Mouse (Mus musculus) limb, embryonic 15.5 days (tissue): ENCODE results near the gene Gm4787. TPM values are rescaled to one million over a fixed set of nuclear protein-coding genes. Genes with fewer than 3 reads are reported as not detected.
A peak's percentile ranks its signal among the peaks of the same experiment; 100 is the strongest.
"Not testable (repeated sequence)": the region's sequence is repeated elsewhere in the genome, so short reads cannot be mapped to it uniquely, and the experiment has no call there.

Experiments used
- ATAC-seq: fragments of 200-750 bp; cut with Nextera tagmentation; 2 replicates; pipeline ENCODE4 v1.8.0; 2017; ENCODE audit warnings: low read depth, moderate TSS enrichment; ENCODE audit not compliant: insufficient number of reproducible peaks, low FRiP score, low TSS enrichment
- H3K27ac ChIP-seq: fragments of 300-500 bp; sonication (generic); 2 replicates; pipeline ENCODE4 v1.5.1; 2015; ENCODE audit warnings: moderate library complexity, mild to moderate bottlenecking, inconsistent platforms
- H3K27me3 ChIP-seq: fragments of 300-500 bp; sonication (generic); 2 replicates; pipeline ENCODE4 v1.6.1; 2015; ENCODE audit warnings: inconsistent platforms
- H3K36me3 ChIP-seq: fragments of 300-500 bp; sonication (generic); 2 replicates; pipeline ENCODE4 v1.6.1; 2015; ENCODE audit warnings: inconsistent platforms
- H3K4me1 ChIP-seq: fragments of 300-500 bp; sonication (generic); 2 replicates; pipeline ENCODE4 v1.6.1; 2015; ENCODE audit warnings: inconsistent platforms
- H3K4me2 ChIP-seq: fragments of 300-500 bp; sonication (generic); 2 replicates; pipeline ENCODE4 v1.6.1; 2015; ENCODE audit warnings: mild to moderate bottlenecking, inconsistent platforms
- H3K4me3 ChIP-seq: fragments of 300-500 bp; sonication (generic); 2 replicates; pipeline ENCODE4 v1.5.1; 2015; ENCODE audit warnings: mild to moderate bottlenecking, inconsistent platforms
- H3K9ac ChIP-seq: fragments of 300-500 bp; sonication (generic); 2 replicates; pipeline ENCODE4 v1.6.1; 2015; ENCODE audit warnings: inconsistent platforms
- H3K9me3 ChIP-seq: fragments of 300-500 bp; sonication (generic); 2 replicates; pipeline ENCODE4 v1.6.1; 2016; ENCODE audit warnings: inconsistent platforms
- WGBS: fragments of 180-500 bp; shearing (Covaris S2); methylation state at CpG from one replicate; pipeline ENCODE4 v1.1.7; 2015; 5-methylcytosine and 5-hydroxymethylcytosine counted together
- polyA plus RNA-seq: library from polyadenylated mRNA; unstranded; fragments of >200 nt; fragmentation: Nextera tagmentation; extraction: Ambion mirVana; gene quantifications from 2 replicates; pipeline ENCODE4 v1.2.1, GENCODE M21; 2015

Gm4787 gene
- 0.11 and 0.20 TPM in 2 replicates for polyA plus RNA-seq

DNA sequence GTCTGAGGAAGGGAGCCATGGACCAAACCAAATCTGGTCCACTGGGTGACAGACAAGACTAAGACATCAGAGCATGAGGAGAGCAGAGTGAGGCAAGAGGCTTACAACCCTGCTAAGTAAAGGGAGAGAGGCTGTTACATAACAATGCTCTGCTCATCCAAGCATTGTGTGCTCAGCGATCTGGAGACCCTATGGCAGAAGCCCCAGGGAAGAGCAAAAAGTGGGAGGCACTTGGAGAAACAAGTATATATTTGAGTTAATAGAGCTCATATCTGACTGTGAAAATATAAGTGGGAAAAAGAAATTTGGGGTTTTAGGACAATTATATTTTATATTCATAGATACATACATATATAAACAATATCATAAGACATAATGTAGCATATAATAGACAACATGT is at the start of gene Gm4787:
Gene Gm4787 (minus strand): TSS at position 101 of the 400 bp plus-strand sequence.
- not testable (repeated sequence) for H3K4me1 ChIP-seq, H3K27me3 ChIP-seq, H3K4me3 ChIP-seq, H3K4me2 ChIP-seq, H3K9me3 ChIP-seq, H3K27ac ChIP-seq, H3K36me3 ChIP-seq, H3K9ac ChIP-seq, ATAC-seq
- WGBS: 84% methylated on average over 1 of the region's 1 CpGs

GRCm38 (mm10) chr12:81421846-81422245 is 42.6 kb upstream of the Gm4787 start, which contains the start of gene Adam4:
Gene Adam4 (minus strand): TSS chr12:81421946.
- no peak within 1 kb of the TSS for H3K27ac ChIP-seq
- H3K9me3 ChIP-seq: 0 out of 2 replicates have a peak, but pooled peaks cover under 1% of the 10 kb centered on the region
- 92% methylated on average over 1 of the region's 1 CpGs for WGBS
- no peaks in the 10 kb centered on the region for H3K4me1 ChIP-seq
- H3K27me3 ChIP-seq: no peaks in the 10 kb centered on the region
- ATAC-seq: no peak
- no peak within 1 kb of the TSS for H3K9ac ChIP-seq
- peaks cover 12% of the 10 kb centered on the region; the same call in 1 of the 2 replicates for H3K36me3 ChIP-seq
- no peak within 1 kb of the TSS for H3K4me3 ChIP-seq
- no peak within 1 kb of the TSS for H3K4me2 ChIP-seq

DNA sequence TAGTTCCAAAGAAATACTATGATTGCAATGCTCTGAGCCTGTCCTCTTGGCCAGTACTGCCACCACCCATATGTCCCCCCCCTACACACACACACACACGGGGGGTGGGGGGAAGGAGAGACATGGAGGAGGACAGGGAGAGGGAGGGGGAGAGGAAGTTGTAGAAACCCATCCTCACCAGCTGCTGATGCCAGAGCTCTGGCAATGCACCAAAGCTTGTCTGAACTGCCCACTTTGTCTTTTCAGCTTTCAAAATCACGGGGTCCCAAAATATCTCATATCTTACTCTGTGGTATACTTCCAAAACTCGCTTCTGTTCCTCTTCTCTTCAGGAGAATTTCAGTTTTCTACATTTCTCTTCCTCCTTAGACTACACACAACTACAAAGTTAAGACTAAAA is 33.9 kb upstream of the Gm4787 start:
- no peak overlapping the region for H3K4me2 ChIP-seq
- H3K27ac ChIP-seq: no peak overlapping the region
- no peaks in the 10 kb centered on the region for H3K4me1 ChIP-seq
- no peaks in the 10 kb centered on the region for H3K27me3 ChIP-seq
- 76% methylated on average over 3 of the region's 3 CpGs for WGBS
- H3K9ac ChIP-seq: no peak overlapping the region
- H3K36me3 ChIP-seq: no peaks in the 10 kb centered on the region
- ATAC-seq: no peak
- no peaks in the 10 kb centered on the region for H3K9me3 ChIP-seq
- H3K4me3 ChIP-seq: no peak overlapping the region

DNA sequence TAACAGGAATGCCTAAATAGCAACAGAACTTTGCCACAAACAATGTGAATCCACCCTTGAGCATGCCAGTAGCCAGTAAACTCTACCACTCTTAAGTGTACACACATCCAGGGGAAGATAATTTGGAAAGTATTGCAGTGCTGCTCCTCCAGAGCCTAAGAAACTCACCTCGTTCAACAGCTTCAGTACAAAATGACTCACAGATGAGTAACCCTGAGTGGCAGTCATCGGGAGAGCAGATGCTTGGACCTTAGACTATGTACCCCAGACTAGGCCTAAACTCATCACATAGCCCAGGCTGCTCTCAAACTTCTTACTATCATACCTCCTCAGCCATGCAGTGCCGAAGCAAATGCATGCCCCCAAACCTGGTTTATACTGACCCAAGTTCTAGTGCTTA is 29.7 kb upstream of the Gm4787 start:
- ATAC-seq: no peak

DNA sequence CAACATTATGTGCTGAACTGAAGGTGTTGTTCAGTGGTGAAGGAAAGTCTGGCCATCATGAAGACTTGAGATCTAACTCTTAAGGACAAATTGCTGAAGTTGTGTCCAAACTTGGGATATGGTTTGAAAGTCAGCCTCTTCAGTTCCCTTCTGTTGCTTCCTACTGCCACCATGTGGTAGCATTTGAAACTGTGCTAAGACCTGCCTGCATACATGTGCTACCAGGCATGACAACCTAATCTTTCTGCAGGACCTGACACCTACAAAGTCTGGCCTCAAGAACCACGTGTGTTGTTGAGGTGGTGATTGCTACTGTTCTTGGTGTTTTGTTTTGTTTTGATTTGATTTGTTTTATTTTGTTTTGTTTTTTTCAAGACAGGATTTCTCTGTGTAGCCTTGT is 22.9 kb upstream of the Gm4787 start:
- 28% methylated on average over 1 of the region's 1 CpGs for WGBS
- H3K9me3 ChIP-seq: no peaks in the 10 kb centered on the region
- H3K9ac ChIP-seq: no peak overlapping the region
- no peak overlapping the region for H3K4me2 ChIP-seq
- ATAC-seq: no peak
- no peak overlapping the region for H3K27ac ChIP-seq
- H3K4me3 ChIP-seq: no peak overlapping the region
- no peaks in the 10 kb centered on the region for H3K4me1 ChIP-seq
- H3K36me3 ChIP-seq: no peaks in the 10 kb centered on the region
- H3K27me3 ChIP-seq: no peaks in the 10 kb centered on the region

More for the DNA sequence above, 29.7 kb upstream of the Gm4787 start:
- no peak overlapping the region for H3K9ac ChIP-seq
- no peaks in the 10 kb centered on the region for H3K9me3 ChIP-seq
- no peaks in the 10 kb centered on the region for H3K4me1 ChIP-seq
- H3K27ac ChIP-seq: no peak overlapping the region
- no peaks in the 10 kb centered on the region for H3K36me3 ChIP-seq
- no peaks in the 10 kb centered on the region for H3K27me3 ChIP-seq
- no peak overlapping the region for H3K4me2 ChIP-seq
- 77% methylated on average over 3 of the region's 3 CpGs for WGBS
- H3K4me3 ChIP-seq: no peak overlapping the region

- H3K4me2 ChIP-seq: no peak overlapping the region
- H3K9ac ChIP-seq: no peak overlapping the region
- no peaks in the 10 kb centered on the region for H3K9me3 ChIP-seq
- peaks cover 35% of the 10 kb centered on the region for H3K27me3 ChIP-seq
- peaks cover 18% of the 10 kb centered on the region for H3K4me1 ChIP-seq
- no peak for ATAC-seq
- H3K27ac ChIP-seq: no peak overlapping the region
- H3K36me3 ChIP-seq: no peaks in the 10 kb centered on the region
- H3K4me3 ChIP-seq: peak overlapping the region; percentile 57; the same call in 1 of the 2 replicates
- 66% methylated on average over 5 of the region's 5 CpGs for WGBS
These were observed 45.4 kb downstream of the Gm4787 start for GRCm38 (mm10) chr12:81333841-81334240.

DNA sequence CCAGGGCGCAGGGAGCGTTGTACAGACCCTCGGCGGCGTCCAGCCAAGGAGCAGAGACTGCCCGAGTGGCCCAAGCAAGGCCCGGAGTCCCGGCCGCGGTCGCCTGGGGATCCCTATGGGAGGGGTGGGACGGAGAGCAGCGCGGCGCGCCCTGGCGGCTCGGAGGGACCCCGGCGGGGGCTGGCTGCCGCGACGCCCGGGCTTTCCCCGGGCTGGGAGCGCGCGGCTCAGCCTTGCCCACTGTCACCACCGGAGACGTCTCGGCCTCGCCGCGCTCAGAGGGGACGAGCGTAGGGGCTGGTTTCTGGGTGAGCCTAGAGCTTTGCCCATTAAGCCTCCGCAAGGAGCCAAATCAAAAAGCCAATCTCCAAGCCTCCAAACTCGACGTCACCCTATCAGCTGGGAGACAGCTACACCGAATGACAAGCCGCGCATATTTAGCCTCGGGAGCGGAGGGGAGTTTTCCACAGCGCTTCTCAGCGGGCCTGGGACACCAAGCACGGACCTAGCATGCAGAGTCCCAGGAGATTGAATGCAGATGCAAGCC is 46.3 kb downstream of the Gm4787 start, which contains the start of gene Slc8a3:
Gene Slc8a3 (minus strand): TSS at position 306 of the 547 bp plus-strand sequence.
- H3K27ac ChIP-seq: peak within 1 kb of the TSS; percentile 43; the same call in 1 of the 2 replicates
- no peak; the same call in 1 of the 2 replicates for ATAC-seq
- under 1% methylated on average over 47 of the region's 47 CpGs for WGBS
- H3K36me3 ChIP-seq: no peaks in the 10 kb centered on the region
- peaks cover 35% of the 10 kb centered on the region for H3K27me3 ChIP-seq
- peak within 1 kb of the TSS; percentile 57 for H3K4me3 ChIP-seq
- H3K4me2 ChIP-seq: peak within 1 kb of the TSS; percentile 99
- no peaks in the 10 kb centered on the region for H3K9me3 ChIP-seq
- peaks cover 18% of the 10 kb centered on the region for H3K4me1 ChIP-seq
- H3K9ac ChIP-seq: peak within 1 kb of the TSS; percentile 65

DNA sequence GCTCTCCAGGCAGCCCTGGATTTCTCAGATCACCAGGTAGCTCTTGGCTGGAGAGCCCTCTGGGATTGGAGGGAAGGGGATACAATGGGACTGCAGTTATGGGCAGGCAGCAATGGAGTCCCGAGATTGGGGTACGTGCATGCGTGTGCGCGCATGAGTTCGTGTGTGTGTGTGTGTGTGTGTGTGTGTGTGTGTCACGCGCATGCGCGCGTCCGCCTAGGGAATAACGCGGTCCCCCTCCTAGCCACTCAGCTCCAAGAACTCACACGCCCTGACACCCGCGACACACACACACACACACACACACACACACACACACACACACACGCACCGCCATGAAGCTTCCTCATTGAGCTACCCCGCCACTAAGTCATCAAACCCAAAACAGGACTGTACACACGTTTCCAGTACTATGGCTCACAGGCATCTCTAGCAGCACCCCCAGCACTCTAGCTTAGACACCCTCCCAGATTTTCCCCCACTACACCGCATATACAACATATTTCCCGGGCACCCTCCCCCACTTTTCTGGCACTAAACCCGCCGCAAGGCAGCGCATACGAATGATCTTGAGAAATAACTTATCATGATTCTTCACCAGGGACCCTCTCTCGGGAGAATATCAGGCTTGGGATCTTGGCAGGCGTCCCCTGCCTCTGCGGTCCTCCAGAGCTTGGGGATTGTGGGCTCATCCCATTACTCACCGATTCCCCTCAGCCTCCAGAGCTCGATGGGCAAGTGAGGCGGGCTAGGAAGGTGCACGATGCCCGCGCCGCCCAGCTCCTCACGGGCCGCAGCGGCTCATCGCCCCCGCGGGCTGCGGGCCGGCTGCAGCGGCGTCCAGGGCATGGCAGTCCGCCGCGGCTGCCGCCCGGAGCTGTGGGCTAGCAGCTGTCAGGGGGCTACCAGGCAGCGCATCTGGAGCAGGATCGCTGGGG is 47.1 kb downstream of the Gm4787 start:
- Histone ChIP-seq H3K4me1 (peaks cover 18% of the 10 kb centered on the region), H3K4me3 (peak overlapping the region; percentile 57), H3K4me2 (peak overlapping the region; percentile 99), H3K9me3 (no peaks in the 10 kb centered on the region), H3K9ac (peak overlapping the region; percentile 65), H3K27ac (peak overlapping the region; percentile 43; the same call in 1 of the 2 replicates), H3K36me3 (no peaks in the 10 kb centered on the region), H3K27me3 (peaks cover 35% of the 10 kb centered on the region)
- WGBS: under 1% methylated on average over 54 of the region's 54 CpGs
- ATAC-seq: 0 out of 2 replicates have a peak, but pooled peaks have one; percentile 13

DNA sequence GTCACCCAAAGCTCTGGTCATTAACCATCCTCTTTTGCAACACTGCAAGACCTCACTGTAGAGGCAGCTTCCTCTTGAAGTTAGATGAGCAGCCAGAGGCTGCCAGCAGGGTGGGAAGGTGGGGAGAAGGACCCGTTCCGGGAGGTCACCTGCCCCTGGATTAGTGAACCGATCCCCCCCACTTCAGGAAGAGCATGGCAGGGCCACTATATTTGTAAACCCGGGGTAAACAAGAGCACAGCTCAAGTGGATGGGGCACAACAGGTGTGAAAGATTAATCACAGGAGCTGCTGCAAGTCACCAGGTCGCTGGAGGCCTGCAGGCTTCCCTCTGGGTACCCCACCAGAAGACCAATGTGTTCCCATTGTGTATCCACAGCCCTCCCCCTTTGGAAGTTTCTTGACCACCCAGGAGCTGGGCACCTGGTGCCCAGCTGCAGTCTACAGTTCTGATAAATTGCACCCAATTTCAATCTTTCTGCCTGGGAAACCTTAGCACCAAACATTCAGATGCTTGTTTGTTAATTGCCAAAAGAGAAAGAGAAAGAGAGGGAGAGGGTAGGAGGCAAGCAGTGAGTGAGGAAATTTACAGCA is 48.1 kb downstream of the Gm4787 start:
- peak overlapping the region; percentile 99 for H3K4me2 ChIP-seq
- 32% methylated on average over 5 of the region's 5 CpGs for WGBS
- H3K36me3 ChIP-seq: no peaks in the 10 kb centered on the region
- no peak overlapping the region for H3K4me3 ChIP-seq
- H3K9me3 ChIP-seq: no peaks in the 10 kb centered on the region
- H3K4me1 ChIP-seq: peaks cover 18% of the 10 kb centered on the region
- no peak overlapping the region for H3K9ac ChIP-seq
- no peak for ATAC-seq
- H3K27ac ChIP-seq: no peak overlapping the region
- peaks cover 35% of the 10 kb centered on the region for H3K27me3 ChIP-seq
